Mouse (Mus musculus) midbrain, embryonic 12.5 days (tissue): ENCODE measurements around the gene AI661453. TPM values are rescaled to one million over a fixed set of nuclear protein-coding genes. Genes with fewer than 3 reads are reported as not detected.
"Not testable (repeated sequence)": the region's sequence is repeated elsewhere in the genome, so short reads cannot be mapped to it uniquely, and the experiment has no call there.

Experiments used
- ATAC-seq: fragments of 200-750 bp; cut with Nextera tagmentation; 2 replicates; pipeline ENCODE4 v1.8.0; 2017; ENCODE audit warnings: low read depth, moderate TSS enrichment, moderate library complexity; ENCODE audit not compliant: low FRiP score
- H3K27ac ChIP-seq: fragments of 300-500 bp; sonication (generic); replicated peaks from 2 replicates; pipeline ENCODE4 v1.5.1; 2016; ENCODE audit warnings: mild to moderate bottlenecking
- H3K27me3 ChIP-seq: fragments of 300-500 bp; sonication (generic); 2 replicates; pipeline ENCODE4 v1.6.1; 2016; ENCODE audit warnings: mild to moderate bottlenecking
- H3K36me3 ChIP-seq: fragments of 300-500 bp; sonication (generic); 2 replicates; pipeline ENCODE4 v1.6.1; 2016
- H3K4me1 ChIP-seq: fragments of 300-500 bp; sonication (generic); 2 replicates; pipeline ENCODE4 v1.6.1; 2016
- H3K4me2 ChIP-seq: fragments of 300-500 bp; sonication (generic); replicated peaks from 2 replicates; pipeline ENCODE4 v1.6.1; 2016; ENCODE audit warnings: mild to moderate bottlenecking, moderate library complexity
- H3K4me3 ChIP-seq: fragments of 300-500 bp; sonication (generic); 2 replicates; pipeline ENCODE4 v1.5.1; 2016; ENCODE audit warnings: mild to moderate bottlenecking
- H3K9ac ChIP-seq: fragments of 300-500 bp; sonication (generic); replicated peaks from 2 replicates; pipeline ENCODE4 v1.6.1; 2016; ENCODE audit warnings: mild to moderate bottlenecking, moderate library complexity
- H3K9me3 ChIP-seq: fragments of 300-500 bp; sonication (generic); 2 replicates; pipeline ENCODE4 v1.6.1; 2016; ENCODE audit warnings: mild to moderate bottlenecking
- WGBS: fragments of 180-500 bp; shearing (Covaris S2); methylation state at CpG from one replicate; pipeline ENCODE4 v1.1.7; 2016; 5-methylcytosine and 5-hydroxymethylcytosine counted together
- polyA plus RNA-seq: library from polyadenylated mRNA; unstranded; fragments of >200 nt; fragmentation: Nextera tagmentation; extraction: Ambion mirVana; gene quantifications from 2 replicates; pipeline ENCODE4 v1.2.1, GENCODE M21; 2016

Gene AI661453
- polyA plus RNA-seq, 1 experiment from 2014 or later: 0.23 TPM

DNA sequence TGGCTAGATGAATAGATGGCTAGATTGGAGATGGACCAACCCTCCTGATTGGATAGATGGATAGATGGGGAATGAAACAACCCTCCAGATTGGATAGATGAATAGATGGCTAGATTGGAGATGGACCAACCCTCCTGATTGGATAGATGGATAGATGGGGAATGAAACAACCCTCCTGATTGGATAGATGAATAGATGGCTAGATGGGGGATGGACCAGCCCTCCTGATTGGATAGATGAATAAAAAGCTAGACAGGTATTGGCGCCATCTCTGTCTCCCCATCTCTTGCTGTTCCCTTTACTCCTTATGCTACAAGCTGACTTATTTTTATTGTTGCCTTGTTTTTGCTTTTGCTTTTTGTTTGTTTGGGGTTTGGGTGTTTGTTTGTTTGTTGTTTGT lies 13.8 kb upstream of the AI661453 start:
- H3K9me3 ChIP-seq, H3K4me3 ChIP-seq, ATAC-seq, H3K27me3 ChIP-seq, H3K36me3 ChIP-seq, H3K4me1 ChIP-seq, H3K4me2 ChIP-seq, H3K9ac ChIP-seq, H3K27ac ChIP-seq: not testable (repeated sequence)
- WGBS: 78% methylated on average over 1 of the region's 1 CpGs

GRCm38 (mm10) chr17:47424186-47424585 lies 12.2 kb upstream of the AI661453 start:
- no peak for ATAC-seq
- 89% methylated on average over 6 of the region's 6 CpGs for WGBS
- Histone ChIP-seq H3K9ac (no peak overlapping the region), H3K27ac (no peak overlapping the region), H3K4me3 (no peak overlapping the region), H3K4me2 (no peak overlapping the region), H3K27me3 (0 out of 2 replicates have a peak, but pooled peaks cover 5% of the 10 kb centered on the region), H3K4me1 (peaks cover 9% of the 10 kb centered on the region), H3K9me3 (no peaks in the 10 kb centered on the region), H3K36me3 (no peaks in the 10 kb centered on the region)

GRCm38 (mm10) chr17:47427316-47427715 lies 9.1 kb upstream of the AI661453 start:
- no peak overlapping the region for H3K9ac ChIP-seq

DNA sequence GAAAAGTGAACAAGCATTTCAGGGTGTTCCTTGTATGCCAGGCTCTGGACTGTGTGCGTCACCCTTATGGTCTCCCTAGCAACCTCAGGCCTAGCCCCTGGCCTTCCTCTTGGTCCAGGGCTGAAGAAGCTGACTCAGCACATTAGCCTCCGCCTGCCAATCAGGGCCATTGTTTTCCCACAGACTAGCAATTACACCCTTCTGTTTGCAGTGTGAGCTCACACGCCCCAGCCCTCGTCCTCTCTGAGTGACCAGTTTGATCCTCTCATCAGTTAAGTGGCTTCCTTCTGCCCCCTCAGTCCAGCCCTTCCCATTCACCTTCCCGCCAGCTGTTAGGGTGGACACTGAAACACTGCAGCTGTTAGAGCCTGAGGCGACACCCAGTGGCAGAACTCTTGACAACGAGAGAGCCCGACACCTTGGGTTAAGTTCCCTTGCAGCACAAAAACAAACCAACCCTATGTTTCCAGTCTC lies 7.5 kb upstream of the AI661453 start:
- H3K4me1 ChIP-seq: peaks cover 9% of the 10 kb centered on the region
- no peak overlapping the region for H3K27ac ChIP-seq
- H3K9me3 ChIP-seq: no peaks in the 10 kb centered on the region
- no peak overlapping the region for H3K9ac ChIP-seq
- no peaks in the 10 kb centered on the region for H3K36me3 ChIP-seq
- H3K4me3 ChIP-seq: no peak overlapping the region
- peaks cover 5% of the 10 kb centered on the region; the same call in 1 of the 2 replicates for H3K27me3 ChIP-seq
- peak overlapping the region; percentile 17 for H3K4me2 ChIP-seq
- peak; percentile 68 for ATAC-seq
- WGBS: 8% methylated on average over 8 of the region's 8 CpGs

More at GRCm38 (mm10) chr17:47427316-47427715, 9.1 kb upstream of the AI661453 start:
- H3K4me2 ChIP-seq: no peak overlapping the region
- H3K27ac ChIP-seq: no peak overlapping the region
- no peak overlapping the region for H3K4me3 ChIP-seq
- WGBS: 77% methylated on average over 6 of the region's 6 CpGs
- no peaks in the 10 kb centered on the region for H3K36me3 ChIP-seq
- H3K9me3 ChIP-seq: no peaks in the 10 kb centered on the region
- no peak for ATAC-seq
- H3K27me3 ChIP-seq: 0 out of 2 replicates have a peak, but pooled peaks cover 5% of the 10 kb centered on the region
- peaks cover 9% of the 10 kb centered on the region for H3K4me1 ChIP-seq

DNA sequence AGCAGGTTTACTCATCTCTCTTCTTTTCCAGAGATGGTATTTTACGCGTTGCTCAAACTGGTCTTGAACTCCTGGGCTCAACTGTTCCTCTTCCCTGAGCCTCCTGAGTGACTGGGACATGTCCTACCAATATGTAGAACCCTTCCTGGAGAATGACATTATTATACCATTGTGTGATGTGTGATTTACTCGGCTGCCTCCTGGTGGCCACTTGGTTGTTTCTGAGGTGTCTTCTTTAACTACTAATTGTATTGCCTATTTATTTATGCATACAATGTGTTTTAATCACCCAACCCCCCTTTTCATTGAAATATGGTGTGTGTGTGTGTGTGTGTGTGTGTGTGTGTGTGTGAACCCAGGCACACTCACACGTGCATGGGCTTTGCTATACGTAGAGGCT lies 5.6 kb upstream of the AI661453 start:
- ATAC-seq: no peak
- Histone ChIP-seq H3K9me3 (no peaks in the 10 kb centered on the region), H3K9ac (no peak overlapping the region), H3K27me3 (peaks cover 8% of the 10 kb centered on the region; the same call in 1 of the 2 replicates), H3K4me2 (no peak overlapping the region), H3K4me1 (peaks cover 9% of the 10 kb centered on the region), H3K36me3 (no peaks in the 10 kb centered on the region), H3K27ac (no peak overlapping the region), H3K4me3 (no peak overlapping the region)
- WGBS: 80% methylated on average over 5 of the region's 5 CpGs

- 2% methylated on average over 25 of the region's 25 CpGs for WGBS
- H3K4me1 ChIP-seq: peaks cover 21% of the 10 kb centered on the region
- no peaks in the 10 kb centered on the region for H3K9me3 ChIP-seq
- H3K4me3 ChIP-seq: peak within 1 kb of the TSS; percentile 39
- peak within 1 kb of the TSS; percentile 37; the same call in 1 of the 2 replicates for H3K9ac ChIP-seq
- H3K27me3 ChIP-seq: peaks cover 41% of the 10 kb centered on the region
- peak within 1 kb of the TSS; percentile 61 for H3K4me2 ChIP-seq
- H3K36me3 ChIP-seq: no peaks in the 10 kb centered on the region
- no peak within 1 kb of the TSS for H3K27ac ChIP-seq
- ATAC-seq: no peak
Observed at GRCm38 (mm10) chr17:47436907-47437547, 612 bp downstream of the AI661453 start, which contains the start of gene 1700001C19Rik. Gene 1700001C19Rik, minus strand, starts transcription at chr17:47437376.

GRCm38 (mm10) chr17:47438611-47439010 lies 2.2 kb downstream of the AI661453 start:
- H3K9ac ChIP-seq: no peak overlapping the region
- no peak for ATAC-seq
- H3K27ac ChIP-seq: no peak overlapping the region
- H3K27me3 ChIP-seq: peaks cover 41% of the 10 kb centered on the region
- H3K36me3 ChIP-seq: no peaks in the 10 kb centered on the region
- H3K4me3 ChIP-seq: no peak overlapping the region
- 81% methylated on average over 6 of the region's 6 CpGs for WGBS
- H3K4me2 ChIP-seq: no peak overlapping the region
- no peaks in the 10 kb centered on the region for H3K9me3 ChIP-seq
- H3K4me1 ChIP-seq: peaks cover 21% of the 10 kb centered on the region

DNA sequence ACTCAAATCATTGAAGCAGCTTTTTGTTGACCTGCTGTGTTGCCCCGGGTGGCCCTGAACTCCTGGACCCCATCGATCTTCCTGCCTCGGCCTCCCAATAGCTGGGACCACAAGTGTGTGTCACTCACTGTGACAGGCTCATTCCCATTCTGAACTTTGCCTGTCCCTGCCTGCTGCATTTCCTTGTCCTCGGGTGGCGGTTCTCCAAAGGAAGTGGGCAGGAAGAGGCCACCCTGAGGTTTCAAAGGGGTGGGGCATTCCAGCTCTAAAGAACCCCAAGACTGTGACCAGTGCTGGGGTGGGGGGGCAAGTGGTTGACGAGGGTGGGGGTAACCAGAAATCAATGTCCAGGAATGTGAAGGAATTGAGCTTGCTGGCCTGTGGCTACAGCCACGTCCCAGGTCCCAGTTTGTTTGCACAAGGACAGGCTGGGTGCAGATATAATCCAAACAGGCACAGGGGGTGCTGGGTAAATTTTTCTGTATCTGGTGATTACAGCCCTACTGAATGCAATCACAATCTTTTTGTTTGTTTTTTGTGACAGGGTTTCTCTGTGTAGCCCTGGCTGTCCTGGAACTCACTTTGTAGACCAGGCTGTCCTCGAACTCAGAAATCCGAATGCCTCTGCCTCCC lies 3.1 kb downstream of the AI661453 start:
- Histone ChIP-seq H3K4me1 (peaks cover 21% of the 10 kb centered on the region), H3K9ac (no peak overlapping the region), H3K36me3 (no peaks in the 10 kb centered on the region), H3K4me2 (no peak overlapping the region), H3K27ac (no peak overlapping the region), H3K9me3 (no peaks in the 10 kb centered on the region), H3K4me3 (no peak overlapping the region), H3K27me3 (peaks cover 41% of the 10 kb centered on the region)
- 43% methylated on average over 9 of the region's 9 CpGs for WGBS
- no peak for ATAC-seq

GRCm38 (mm10) chr17:47440359-47440890 lies 4.0 kb downstream of the AI661453 start:
- Histone ChIP-seq H3K4me1 (peaks cover 21% of the 10 kb centered on the region), H3K27me3 (peaks cover 38% of the 10 kb centered on the region), H3K9me3 (no peaks in the 10 kb centered on the region), H3K27ac (peak overlapping the region; percentile 31; the same call in 1 of the 2 replicates), H3K36me3 (no peaks in the 10 kb centered on the region), H3K4me3 (no peak overlapping the region), H3K4me2 (no peak overlapping the region), H3K9ac (no peak overlapping the region)
- 2% methylated on average over 9 of the region's 9 CpGs for WGBS
- ATAC-seq: peak; percentile 34; the same call in 1 of the 2 replicates

DNA sequence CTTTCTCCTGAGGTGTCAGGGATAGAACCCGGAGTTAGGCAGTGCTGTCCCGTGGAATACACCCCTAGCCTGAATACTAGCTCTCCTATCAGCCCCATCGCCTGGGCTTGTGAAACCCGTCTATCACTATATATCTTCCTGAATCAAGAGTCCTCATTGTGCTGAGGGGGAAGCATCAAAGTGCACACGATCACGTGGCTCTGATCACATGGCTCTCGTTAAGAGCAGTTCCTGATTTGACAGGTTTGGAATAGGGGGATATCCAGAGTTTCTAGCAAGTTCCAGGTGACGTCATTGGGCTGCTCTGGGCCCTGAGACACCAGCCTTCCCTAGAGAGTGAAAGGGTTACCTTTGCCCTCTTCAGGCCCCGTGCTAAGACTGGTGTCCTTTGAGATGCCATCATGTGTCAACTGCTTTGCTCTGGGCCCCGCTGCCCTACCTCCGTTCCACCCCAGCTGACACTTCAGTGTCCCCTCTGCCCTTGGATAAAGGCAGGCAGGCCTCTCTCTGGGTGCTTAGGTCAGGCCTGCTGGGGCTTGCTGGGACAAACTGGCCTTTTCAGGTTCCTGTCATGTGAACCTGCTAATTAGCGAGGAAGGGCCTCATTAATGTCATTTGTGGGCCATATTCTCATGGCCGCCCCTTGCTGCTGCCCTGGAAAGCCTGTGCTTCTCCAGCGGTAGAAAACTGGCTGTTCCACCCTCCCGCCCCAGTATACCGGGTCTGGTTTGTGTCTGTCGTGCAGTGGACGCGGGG lies 5.1 kb downstream of the AI661453 start:
- no peak overlapping the region for H3K27ac ChIP-seq
- H3K9me3 ChIP-seq: no peaks in the 10 kb centered on the region
- H3K36me3 ChIP-seq: no peaks in the 10 kb centered on the region
- H3K27me3 ChIP-seq: peaks cover 32% of the 10 kb centered on the region
- no peak overlapping the region for H3K4me2 ChIP-seq
- WGBS: 75% methylated on average over 19 of the region's 19 CpGs
- no peak for ATAC-seq
- H3K9ac ChIP-seq: no peak overlapping the region
- no peak overlapping the region for H3K4me3 ChIP-seq
- H3K4me1 ChIP-seq: peaks cover 18% of the 10 kb centered on the region

GRCm38 (mm10) chr17:47442271-47442670 lies 5.9 kb downstream of the AI661453 start:
- Histone ChIP-seq H3K9me3 (no peaks in the 10 kb centered on the region), H3K4me3 (no peak overlapping the region), H3K4me1 (peaks cover 13% of the 10 kb centered on the region), H3K9ac (no peak overlapping the region), H3K27ac (no peak overlapping the region), H3K4me2 (no peak overlapping the region), H3K27me3 (peaks cover 24% of the 10 kb centered on the region), H3K36me3 (no peaks in the 10 kb centered on the region)
- 86% methylated on average over 3 of the region's 3 CpGs for WGBS
- ATAC-seq: no peak
